Mouse (Mus musculus) hindbrain, embryonic 13.5 days (tissue): ENCODE results near the gene Sdf2. TPM values are rescaled to one million over a fixed set of nuclear protein-coding genes. Genes with fewer than 3 reads are reported as not detected.

Experiments
- ATAC-seq: fragments of 200-750 bp; cut with Nextera tagmentation; 2 replicates; pipeline ENCODE4 v1.8.0; 2017; ENCODE audit warnings: moderate TSS enrichment; ENCODE audit not compliant: low FRiP score
- H3K27ac ChIP-seq: fragments of 300-500 bp; sonication (generic); 2 replicates; pipeline ENCODE4 v1.5.1; 2015; ENCODE audit warnings: inconsistent platforms, mild to moderate bottlenecking, moderate library complexity
- H3K27me3 ChIP-seq: fragments of 300-500 bp; sonication (generic); 2 replicates; pipeline ENCODE4 v1.6.1; 2015; ENCODE audit warnings: mild to moderate bottlenecking, inconsistent platforms
- H3K36me3 ChIP-seq: fragments of 300-500 bp; sonication (generic); 2 replicates; pipeline ENCODE4 v1.6.1; 2015; ENCODE audit warnings: mild to moderate bottlenecking, inconsistent platforms
- H3K4me1 ChIP-seq: fragments of 300-500 bp; sonication (generic); replicated peaks from 2 replicates; pipeline ENCODE4 v1.6.1; 2015; ENCODE audit warnings: inconsistent platforms
- H3K4me2 ChIP-seq: fragments of 300-500 bp; sonication (generic); 2 replicates; pipeline ENCODE4 v1.6.1; 2015; ENCODE audit warnings: inconsistent platforms, mild to moderate bottlenecking, moderate library complexity
- H3K4me3 ChIP-seq: fragments of 300-500 bp; sonication (generic); 2 replicates; pipeline ENCODE4 v1.5.1; 2015; ENCODE audit warnings: mild to moderate bottlenecking, inconsistent platforms
- H3K9ac ChIP-seq: fragments of 300-500 bp; sonication (generic); 2 replicates; pipeline ENCODE4 v1.6.1; 2015; ENCODE audit warnings: mild to moderate bottlenecking, inconsistent platforms
- H3K9me3 ChIP-seq: fragments of 300-500 bp; sonication (generic); 2 replicates; pipeline ENCODE4 v1.6.1; 2016; ENCODE audit warnings: inconsistent platforms
- WGBS: fragments of 180-500 bp; shearing (Covaris S2); methylation state at CpG from one replicate; pipeline ENCODE4 v1.1.7; 2015; 5-methylcytosine and 5-hydroxymethylcytosine counted together
- polyA plus RNA-seq: library from polyadenylated mRNA; unstranded; fragments of >200 nt; fragmentation: Nextera tagmentation; extraction: Ambion mirVana; gene quantifications from 2 replicates; pipeline ENCODE4 v1.2.1, GENCODE M21; 2015

Gene Sdf2
- polyA plus RNA-seq, 1 experiment from 2014 or later: 87.1 TPM

DNA sequence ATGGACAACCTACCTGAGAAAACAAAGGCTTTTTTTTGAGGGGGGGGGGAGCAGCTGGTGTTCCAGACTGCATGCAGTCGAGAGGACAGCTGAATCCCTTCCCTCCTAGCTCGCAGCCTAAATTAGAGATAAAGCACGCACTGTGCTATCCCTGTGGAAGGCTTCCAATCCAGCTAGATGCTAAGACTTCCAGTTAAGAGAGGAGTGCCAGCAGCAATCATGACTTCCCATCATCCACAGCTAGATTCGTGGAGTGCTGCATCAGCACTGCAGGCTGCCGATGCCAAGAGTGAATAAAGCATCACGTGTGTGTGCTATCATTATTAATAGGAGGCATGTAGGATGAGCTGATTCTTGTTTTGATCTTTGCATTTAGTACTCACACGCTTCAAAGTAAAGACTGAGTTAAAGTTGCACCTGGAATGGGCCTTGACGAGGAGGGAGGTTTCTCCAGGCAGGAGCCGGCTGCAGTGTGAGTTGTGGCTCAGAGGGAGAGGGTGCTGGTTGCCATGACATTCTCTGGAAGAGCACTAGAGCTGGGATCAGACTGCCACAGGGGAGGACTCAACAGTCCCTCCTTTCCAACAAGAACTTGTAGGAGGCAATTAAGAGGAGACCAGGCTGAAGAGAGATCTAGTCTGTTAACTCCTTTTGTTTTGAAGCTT, 5.2 kb upstream of the Sdf2 start:
- H3K4me2 ChIP-seq: no peak overlapping the region
- no peaks in the 10 kb centered on the region for H3K9me3 ChIP-seq
- H3K9ac ChIP-seq: no peak overlapping the region
- peaks cover 37% of the 10 kb centered on the region for H3K4me1 ChIP-seq
- no peaks in the 10 kb centered on the region for H3K27me3 ChIP-seq
- no peak for ATAC-seq
- peaks cover 16% of the 10 kb centered on the region for H3K36me3 ChIP-seq
- H3K4me3 ChIP-seq: no peak overlapping the region
- WGBS: 92% methylated on average over 9 of the region's 9 CpGs
- H3K27ac ChIP-seq: no peak overlapping the region

DNA sequence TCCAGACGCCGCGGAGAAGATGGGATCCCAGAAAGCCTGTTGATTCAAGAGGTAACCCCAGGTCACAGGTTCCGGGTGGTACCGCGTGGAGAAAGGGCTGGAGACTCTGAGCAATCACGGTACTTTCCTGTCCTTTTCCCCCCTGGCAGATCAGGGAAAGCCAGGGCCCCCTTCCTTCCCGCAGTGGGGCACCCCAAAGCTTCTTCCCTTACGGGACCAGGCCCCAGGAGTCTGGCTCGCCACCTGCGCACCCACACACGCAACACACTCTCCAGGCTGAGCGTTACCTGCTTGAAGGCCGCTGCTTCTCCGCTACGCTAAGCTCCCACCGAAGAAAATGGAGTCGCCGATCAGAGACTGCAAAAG, 302 bp upstream of the Sdf2 start:
- WGBS: 1% methylated on average over 19 of the region's 19 CpGs
- peak overlapping the region; percentile 71 for H3K4me3 ChIP-seq
- no peaks in the 10 kb centered on the region for H3K27me3 ChIP-seq
- H3K4me2 ChIP-seq: peak overlapping the region; percentile 91
- peaks cover 69% of the 10 kb centered on the region for H3K4me1 ChIP-seq
- H3K36me3 ChIP-seq: peaks cover 14% of the 10 kb centered on the region
- peak; percentile 51 for ATAC-seq
- peak overlapping the region; percentile 94 for H3K9ac ChIP-seq
- peak overlapping the region; percentile 96 for H3K27ac ChIP-seq
- H3K9me3 ChIP-seq: no peaks in the 10 kb centered on the region

DNA sequence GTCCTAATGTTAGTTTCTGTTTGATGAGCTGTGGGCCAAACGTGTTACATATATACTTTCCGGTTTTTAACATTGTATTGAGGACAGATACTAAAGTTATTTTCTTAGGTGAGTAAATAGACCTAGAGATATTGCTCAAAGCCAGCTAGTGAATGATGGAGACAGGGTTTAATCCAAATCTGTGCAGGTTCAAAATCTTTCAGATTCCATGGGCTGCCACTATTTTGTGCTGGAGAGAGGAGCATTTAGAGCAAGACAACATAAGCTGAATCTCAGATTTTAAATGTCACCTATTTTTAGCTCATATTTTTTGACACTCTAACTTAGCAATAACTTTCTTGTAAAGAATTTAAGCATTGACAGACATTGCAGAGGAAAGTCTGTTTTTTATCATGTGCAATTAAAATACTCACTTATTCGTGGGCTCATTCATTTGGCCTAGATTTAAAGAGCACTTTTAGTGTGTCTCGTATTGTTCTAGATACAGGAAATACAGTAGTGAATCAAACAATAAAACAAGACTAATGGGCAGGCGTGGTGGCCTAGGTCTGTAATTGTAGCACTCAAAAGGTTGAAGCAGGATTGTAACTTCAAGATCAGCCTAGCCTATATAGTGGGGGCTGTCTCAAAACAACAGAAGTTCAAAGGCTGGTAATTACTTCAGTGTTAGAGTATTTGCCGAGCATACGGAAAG, 919 bp downstream of the Sdf2 start:
- Histone ChIP-seq H3K9me3 (no peaks in the 10 kb centered on the region), H3K4me2 (peak overlapping the region; percentile 91), H3K36me3 (peaks cover 19% of the 10 kb centered on the region), H3K27me3 (no peaks in the 10 kb centered on the region), H3K4me1 (peaks cover 64% of the 10 kb centered on the region), H3K4me3 (peak overlapping the region; percentile 71), H3K27ac (peak overlapping the region; percentile 96), H3K9ac (peak overlapping the region; percentile 94)
- 57% methylated on average over 7 of the region's 7 CpGs for WGBS
- ATAC-seq: no peak

DNA sequence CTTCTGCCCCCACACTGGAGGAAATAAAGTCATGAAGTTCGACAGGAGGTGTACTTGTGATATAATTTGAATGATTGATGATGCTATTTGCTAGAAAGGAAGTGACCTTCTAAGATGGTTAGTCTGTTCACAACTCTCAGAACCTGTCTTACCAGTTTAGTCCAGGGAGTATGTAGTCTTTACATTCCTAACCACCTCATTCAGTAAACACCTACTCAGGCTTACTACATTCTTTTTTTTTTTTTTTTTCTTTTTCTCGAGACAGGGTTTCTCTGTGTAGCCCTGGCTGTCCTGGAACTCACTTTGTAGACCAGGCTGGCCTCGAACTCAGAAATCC, 1.4 kb downstream of the Sdf2 start:
- 83% methylated on average over 3 of the region's 3 CpGs for WGBS
- H3K4me1 ChIP-seq: peaks cover 61% of the 10 kb centered on the region

DNA sequence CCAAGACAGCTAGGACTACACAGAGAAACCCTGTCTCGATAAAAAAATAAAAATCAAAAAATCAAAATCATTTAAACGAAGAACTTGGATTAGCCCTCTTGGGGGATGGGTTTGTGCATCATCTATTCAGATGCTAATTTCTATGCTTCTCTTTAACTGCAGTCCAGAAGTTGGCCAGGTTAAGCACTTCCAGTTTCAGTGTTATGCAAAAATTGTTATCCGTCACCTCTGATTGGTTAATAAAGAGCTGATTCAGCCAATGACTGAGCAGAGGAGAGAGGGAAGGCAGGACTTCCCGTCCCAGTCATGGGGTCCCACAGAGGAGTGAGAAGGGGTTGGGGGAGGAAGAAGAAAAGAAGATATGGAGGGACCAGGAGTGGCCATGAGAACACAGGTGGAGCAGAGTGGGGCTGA, 2.2 kb downstream of the Sdf2 start:
- Histone ChIP-seq H3K9ac (no peak overlapping the region), H3K4me2 (0 out of 2 replicates have a peak overlapping the region, but pooled peaks have one; percentile 16), H3K4me3 (no peak overlapping the region), H3K27me3 (no peaks in the 10 kb centered on the region), H3K4me1 (peaks cover 54% of the 10 kb centered on the region), H3K27ac (no peak overlapping the region), H3K36me3 (peaks cover 30% of the 10 kb centered on the region), H3K9me3 (no peaks in the 10 kb centered on the region)
- ATAC-seq: no peak
- WGBS: 58% methylated on average over 4 of the region's 4 CpGs

More for the DNA sequence above, 1.4 kb downstream of the Sdf2 start:
- Histone ChIP-seq H3K4me3 (peak overlapping the region; percentile 71), H3K36me3 (peaks cover 24% of the 10 kb centered on the region), H3K27me3 (no peaks in the 10 kb centered on the region), H3K9ac (peak overlapping the region; percentile 46; the same call in 1 of the 2 replicates), H3K27ac (no peak overlapping the region), H3K9me3 (no peaks in the 10 kb centered on the region), H3K4me2 (peak overlapping the region; percentile 91)
- ATAC-seq: no peak

DNA sequence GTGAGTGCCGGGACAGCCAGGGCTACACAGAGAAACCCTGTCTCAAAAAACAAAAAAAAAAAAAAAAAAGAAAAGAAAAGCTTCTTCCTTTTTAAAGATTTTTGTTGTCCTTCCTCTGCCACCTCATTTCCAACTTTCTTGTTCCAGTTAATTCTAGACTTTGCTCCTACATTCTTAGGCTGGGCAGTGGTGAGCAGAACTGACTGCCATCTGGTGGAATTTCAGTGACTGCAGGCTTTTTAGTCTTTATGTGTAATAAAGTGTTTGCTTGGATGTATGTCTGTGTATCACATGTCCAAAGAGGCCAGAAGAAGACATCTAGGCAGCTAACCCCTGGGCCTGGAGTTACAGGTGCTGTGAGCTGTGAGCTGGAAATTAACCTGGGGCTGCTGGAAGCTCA, 11.1 kb downstream of the Sdf2 start:
- no peak overlapping the region for H3K27ac ChIP-seq
- no peak for ATAC-seq
- peaks cover 35% of the 10 kb centered on the region for H3K36me3 ChIP-seq
- peaks cover 10% of the 10 kb centered on the region for H3K27me3 ChIP-seq
- no peak overlapping the region for H3K9ac ChIP-seq
- no peak overlapping the region for H3K4me2 ChIP-seq
- no peak overlapping the region for H3K4me3 ChIP-seq
- no peaks in the 10 kb centered on the region for H3K4me1 ChIP-seq
- no peaks in the 10 kb centered on the region for H3K9me3 ChIP-seq
- 100% methylated on average over 1 of the region's 1 CpGs for WGBS

DNA sequence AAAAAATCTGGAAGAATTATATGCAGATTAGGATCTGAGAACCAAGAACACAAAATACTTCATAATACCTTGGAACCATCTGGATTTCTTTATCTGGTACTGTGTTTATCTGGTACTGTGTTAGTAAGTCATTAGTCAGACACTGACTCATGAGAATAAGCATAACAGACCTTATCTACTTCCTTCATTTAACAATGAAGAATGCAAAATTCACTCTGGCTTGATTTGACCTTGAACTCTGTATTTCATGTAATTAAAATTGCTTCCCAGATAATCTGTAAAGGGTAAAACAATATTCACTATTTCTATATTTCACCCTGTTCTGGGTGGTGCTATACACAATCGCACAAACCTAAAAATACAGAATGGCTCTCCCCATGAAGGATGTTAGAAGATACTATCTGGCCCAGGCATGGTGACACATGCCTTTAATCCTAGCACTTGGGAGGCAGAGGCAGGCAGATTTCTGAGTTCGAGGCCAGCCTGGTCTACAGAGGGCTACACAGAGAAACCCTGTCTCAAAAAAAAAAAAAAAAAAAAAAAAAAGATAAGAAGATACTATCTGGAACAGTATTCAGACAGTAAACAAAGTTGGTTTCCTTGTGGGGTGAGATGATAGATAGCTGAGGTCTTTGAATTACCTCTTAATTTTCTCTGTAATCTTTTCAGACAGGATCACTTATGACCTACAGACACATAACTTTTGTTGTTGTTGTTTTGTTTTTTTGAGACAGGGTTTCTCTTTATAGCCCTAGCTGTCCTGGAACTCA, 15.1 kb downstream of the Sdf2 start:
- H3K9ac ChIP-seq: no peak overlapping the region

DNA sequence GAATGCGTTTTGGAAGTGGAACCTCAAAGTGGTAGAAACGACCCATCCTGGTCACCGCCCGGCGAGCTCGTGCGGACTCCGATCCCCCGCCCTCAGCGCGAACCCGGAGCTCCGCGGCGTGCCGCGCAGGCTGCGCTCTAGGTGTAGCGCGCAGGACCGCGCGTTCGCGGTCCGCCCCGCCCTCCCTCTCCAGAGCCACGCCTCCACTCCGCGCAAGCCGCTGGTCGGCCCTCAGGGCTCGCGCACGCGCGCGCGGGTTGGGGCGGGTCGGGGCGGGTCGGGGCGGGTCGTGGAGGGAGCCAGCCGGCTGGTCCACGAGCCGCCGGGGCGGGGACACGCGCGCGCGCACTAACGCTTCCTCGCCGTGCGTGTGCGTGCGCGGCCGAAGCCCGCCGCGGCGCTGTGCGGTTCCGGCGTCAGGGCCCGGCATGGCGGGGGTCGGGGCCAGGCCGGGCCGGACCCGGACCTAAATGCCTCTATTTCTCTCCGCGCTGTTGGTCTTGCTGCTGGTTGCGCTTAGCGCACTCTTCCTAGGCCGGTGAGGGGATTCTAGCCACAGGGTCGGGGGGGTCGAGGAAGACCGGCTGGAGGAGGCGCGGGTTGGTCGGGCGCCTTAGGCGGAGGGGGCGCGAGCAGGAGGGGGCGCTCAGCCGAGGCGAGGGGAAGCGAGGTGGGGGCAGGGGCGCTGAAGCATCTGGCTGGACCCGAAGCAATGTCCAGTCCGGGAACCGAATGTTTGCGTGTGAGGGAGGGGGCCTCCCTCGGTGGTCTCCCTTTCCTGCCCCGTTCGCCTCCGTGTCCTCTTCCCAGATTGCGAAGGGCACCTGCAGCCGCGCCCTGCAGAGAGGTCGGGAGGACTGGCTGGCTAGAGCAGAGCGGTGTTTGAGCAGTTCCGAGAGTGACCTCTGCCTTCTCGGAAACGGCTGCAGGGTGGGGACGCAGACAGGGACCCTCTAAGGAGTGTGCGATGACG, 16.1 kb downstream of the Sdf2 start, which contains the start of gene 2610507B11Rik:
Gene 2610507B11Rik (plus strand): TSS at position 373 of the 973 bp plus-strand sequence.
- Histone ChIP-seq H3K36me3 (peaks cover 33% of the 10 kb centered on the region), H3K9me3 (no peaks in the 10 kb centered on the region), H3K9ac (peak within 1 kb of the TSS; percentile 87), H3K27me3 (peaks cover 10% of the 10 kb centered on the region), H3K4me1 (peaks cover 12% of the 10 kb centered on the region), H3K4me3 (peak within 1 kb of the TSS; percentile 81), H3K27ac (peak within 1 kb of the TSS; percentile 88), H3K4me2 (peak within 1 kb of the TSS; percentile 69)
- under 1% methylated on average over 93 of the region's 115 CpGs for WGBS
- ATAC-seq: peak; percentile 97

More for the DNA sequence above, 15.1 kb downstream of the Sdf2 start:
- Histone ChIP-seq H3K36me3 (peaks cover 30% of the 10 kb centered on the region), H3K27me3 (peaks cover 10% of the 10 kb centered on the region), H3K4me1 (peaks cover 12% of the 10 kb centered on the region), H3K4me2 (peak overlapping the region; percentile 69), H3K9me3 (no peaks in the 10 kb centered on the region), H3K4me3 (peak overlapping the region; percentile 81), H3K27ac (no peak overlapping the region)
- whole genome bisulfite sequencing: 94% methylated on average over 2 of the region's 2 CpGs
- ATAC-seq: no peak

DNA sequence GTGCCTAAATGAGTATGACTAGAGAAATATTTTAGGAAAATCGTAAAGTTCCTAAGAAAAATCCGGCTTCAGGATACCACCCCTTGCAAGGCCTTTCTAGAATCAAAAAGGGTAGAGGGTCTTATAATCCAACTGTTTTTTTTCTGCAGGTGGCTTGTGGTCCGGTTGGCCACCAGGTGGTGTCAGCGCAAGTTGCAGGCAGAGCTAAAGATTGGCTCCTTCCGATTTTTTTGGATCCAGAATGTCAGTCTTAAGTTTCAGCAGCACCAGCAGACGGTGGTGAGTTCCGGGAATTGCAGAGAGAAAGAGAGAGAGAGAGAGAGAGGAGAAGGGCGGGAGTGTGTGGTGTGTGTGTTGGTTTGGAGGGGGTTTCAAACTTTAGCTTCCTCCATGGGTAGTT, 17.0 kb downstream of the Sdf2 start:
- 4% methylated on average over 8 of the region's 8 CpGs for WGBS
- Histone ChIP-seq H3K9me3 (no peaks in the 10 kb centered on the region), H3K4me2 (peak overlapping the region; percentile 69), H3K36me3 (peaks cover 41% of the 10 kb centered on the region), H3K27ac (peak overlapping the region; percentile 23; the same call in 1 of the 2 replicates), H3K4me1 (peaks cover 12% of the 10 kb centered on the region), H3K9ac (peak overlapping the region; percentile 87), H3K27me3 (peaks cover 10% of the 10 kb centered on the region), H3K4me3 (peak overlapping the region; percentile 81)
- ATAC-seq: no peak

DNA sequence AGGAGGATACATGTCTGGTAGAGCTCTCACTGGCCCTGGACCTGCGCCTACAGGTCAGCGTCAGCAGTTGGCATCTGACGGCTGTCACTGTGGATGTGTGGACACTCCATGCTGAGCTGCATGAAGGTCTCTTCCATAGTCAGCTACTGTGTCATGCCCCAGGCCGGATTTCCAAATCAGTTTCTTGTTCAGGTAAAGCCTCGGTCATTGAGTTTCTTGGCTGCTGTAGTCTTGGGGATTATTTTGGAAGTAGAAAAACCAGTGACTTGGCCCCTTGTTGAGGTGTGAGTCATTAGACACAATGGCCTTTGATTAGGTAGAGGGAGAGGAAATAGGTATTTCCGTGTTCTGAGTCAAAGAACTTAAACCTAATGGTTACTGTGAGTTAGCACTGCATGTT, 20.0 kb downstream of the Sdf2 start:
- 96% methylated on average over 6 of the region's 6 CpGs for WGBS
- Histone ChIP-seq H3K4me2 (no peak overlapping the region), H3K36me3 (peaks cover 69% of the 10 kb centered on the region), H3K27me3 (no peaks in the 10 kb centered on the region), H3K4me1 (peaks cover 12% of the 10 kb centered on the region), H3K4me3 (no peak overlapping the region), H3K27ac (no peak overlapping the region), H3K9me3 (no peaks in the 10 kb centered on the region), H3K9ac (no peak overlapping the region)
- no peak for ATAC-seq

DNA sequence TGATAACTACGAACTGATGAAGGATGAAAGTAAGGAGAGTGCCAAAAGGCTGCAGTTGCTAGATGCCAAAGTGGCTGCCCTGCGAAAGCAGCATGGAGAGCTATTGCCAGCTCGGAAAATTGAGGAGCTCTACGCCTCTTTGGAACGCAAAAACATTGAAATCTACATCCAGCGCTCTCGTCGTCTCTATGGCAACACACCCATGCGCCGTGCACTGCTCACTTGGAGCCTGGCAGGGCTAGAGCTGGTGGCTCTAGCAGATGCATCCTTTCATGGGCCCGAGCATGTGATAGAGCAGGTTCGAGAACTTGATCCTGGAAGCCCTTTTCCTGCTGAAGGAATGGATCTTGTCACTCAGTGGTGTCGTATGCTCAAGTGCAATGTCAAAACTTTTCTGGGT, 26.4 kb downstream of the Sdf2 start:
- Histone ChIP-seq H3K4me2 (no peak overlapping the region), H3K36me3 (peaks cover 94% of the 10 kb centered on the region), H3K27ac (no peak overlapping the region), H3K4me3 (no peak overlapping the region), H3K9me3 (no peaks in the 10 kb centered on the region), H3K4me1 (peaks cover 4% of the 10 kb centered on the region), H3K27me3 (no peaks in the 10 kb centered on the region), H3K9ac (no peak overlapping the region)
- 90% methylated on average over 13 of the region's 13 CpGs for WGBS
- no peak for ATAC-seq
